Mouse (Mus musculus): ENCODE results near the gene Ms4a13. TPM values are rescaled to one million over a fixed set of nuclear protein-coding genes. Genes with fewer than 3 reads are reported as not detected.
A peak's percentile ranks its signal among the peaks of the same experiment; 100 is the strongest.

Gene Ms4a13
- total and polyA plus RNA-seq, 3 experiments = not detected

GRCm38 (mm10) chr19:11192552-11192951, 4.0 kb downstream of the Ms4a13 start:
- no peak for DNase-seq (ENCODE audit: low read depth, low spot score)
- H3K9me3 ChIP-seq (replicated peaks; ENCODE audit: insufficient read depth, low read length) = no peaks in the 10 kb centered on the region
- H3K79me2 ChIP-seq (ENCODE audit: control insufficient read depth, insufficient read depth, low read length, poor library complexity) = no peaks in the 10 kb centered on the region
- H3K9ac ChIP-seq (ENCODE audit: control insufficient read depth, low read depth, low read length, poor library complexity, severe bottlenecking) = no peak overlapping the region
- TF ChIP-seq NRF1 (IDR thresholded peaks at IDR 0.05; ENCODE audit: insufficient read depth, low read depth, low read length, poor library complexity, severe bottlenecking) (no peak), BHLHE40 (IDR thresholded peaks at IDR 0.05; ENCODE audit: borderline replicate concordance, low read depth, low read length) (no peak), KAT2A (conservative IDR thresholded peaks at IDR 0.05; ENCODE audit: low read depth, low read length) (no peak), MAFK (IDR thresholded peaks at IDR 0.05; ENCODE audit: borderline replicate concordance, low read depth, low read length) (no peak), MXI1 (IDR thresholded peaks at IDR 0.05; ENCODE audit: low read depth, low read length) (no peak)
- no peak overlapping the region for H3K4me3 ChIP-seq (ENCODE audit: control insufficient read depth in 1 of 2, insufficient read depth in 1 of 2, low read depth in 2 of 2, low read length in 2 of 2)
- no peaks in the 10 kb centered on the region for H3K36me3 ChIP-seq (ENCODE audit: control insufficient read depth in 1 of 2, insufficient read depth in 2 of 2, low read length in 2 of 2)
- no peaks in the 10 kb centered on the region; a peak in 1 of 4 replicates for H3K27me3 ChIP-seq (ENCODE audit: control insufficient read depth in 1 of 2, insufficient read depth in 2 of 2, low read length in 2 of 2)
- H3K27ac ChIP-seq (ENCODE audit: control insufficient read depth, low read depth, low read length) = no peak overlapping the region
- H3K4me1 ChIP-seq (ENCODE audit: control insufficient read depth in 1 of 2, insufficient read depth in 2 of 2, low read length in 2 of 2) = no peaks in the 10 kb centered on the region

DNA sequence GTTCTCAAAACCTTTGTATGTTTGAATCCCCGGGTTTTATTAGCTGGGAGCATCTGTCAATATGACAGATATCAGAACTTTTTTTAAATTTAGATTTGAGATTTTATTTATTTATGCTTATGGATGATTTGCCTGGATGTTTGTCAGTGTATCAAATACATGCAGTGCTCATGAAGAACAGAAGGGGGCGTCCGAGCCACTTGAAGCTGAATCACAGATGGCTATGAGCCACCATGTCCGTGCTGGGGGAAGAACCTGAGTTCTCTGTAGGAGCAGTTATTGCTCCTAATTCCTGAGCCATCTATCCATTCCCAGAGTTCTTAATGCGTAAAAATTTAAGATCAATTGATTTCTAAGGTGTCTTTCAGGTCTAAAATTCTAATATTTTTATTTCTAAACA, 12.4 kb downstream of the Ms4a13 start:
- DNase-seq (ENCODE audit: low read depth, low spot score) = peak; percentile 19
- Histone ChIP-seq H3K36me3 (ENCODE audit: control insufficient read depth in 1 of 2, insufficient read depth in 2 of 2, low read length in 2 of 2) (no peaks in the 10 kb centered on the region), H3K79me2 (ENCODE audit: control insufficient read depth, insufficient read depth, low read length, poor library complexity) (no peaks in the 10 kb centered on the region), H3K4me1 (ENCODE audit: control insufficient read depth in 1 of 2, insufficient read depth in 2 of 2, low read length in 2 of 2) (no peaks in the 10 kb centered on the region), H3K4me3 (ENCODE audit: control insufficient read depth in 1 of 2, insufficient read depth in 1 of 2, low read depth in 2 of 2, low read length in 2 of 2) (no peak overlapping the region), H3K27ac (ENCODE audit: control insufficient read depth, low read depth, low read length) (no peak overlapping the region), H3K9ac (ENCODE audit: control insufficient read depth, low read depth, low read length, poor library complexity, severe bottlenecking) (no peak overlapping the region), H3K9me3 (replicated peaks; ENCODE audit: insufficient read depth, low read length) (no peaks in the 10 kb centered on the region), H3K27me3 (ENCODE audit: control insufficient read depth in 1 of 2, insufficient read depth in 2 of 2, low read length in 2 of 2) (no peaks in the 10 kb centered on the region)
- TF ChIP-seq ZNF384 (IDR thresholded peaks at IDR 0.05; ENCODE audit: low read depth, low read length) (no peak), NELFE (IDR thresholded peaks at IDR 0.05; ENCODE audit: low read depth, low read length) (no peak), TBP (IDR thresholded peaks at IDR 0.05; ENCODE audit: low read depth, low read length) (no peak), KAT2A (conservative IDR thresholded peaks at IDR 0.05; ENCODE audit: low read depth, low read length) (no peak), ZKSCAN1 (IDR thresholded peaks at IDR 0.05; ENCODE audit: low read depth, low read length) (no peak), POLR2AphosphoS5 (IDR thresholded peaks at IDR 0.05; ENCODE audit: borderline replicate concordance, low read depth, low read length) (no peak), CHD1 (IDR thresholded peaks at IDR 0.05; ENCODE audit: low read depth, low read length) (no peak), MYC (IDR thresholded peaks at IDR 0.05; ENCODE audit: low read depth, low read length) (no peak), POLR2A (IDR thresholded peaks at IDR 0.05; ENCODE audit: control insufficient read depth in 1 of 2, insufficient read depth in 1 of 2, low read depth in 1 of 2, low read length in 2 of 2, poor library complexity in 1 of 2) (no peak), USF2 (IDR thresholded peaks at IDR 0.05; ENCODE audit: borderline replicate concordance in 1 of 2, insufficient read depth in 1 of 2, low read depth in 1 of 2, low read length in 2 of 2) (no peak), ELF1 (IDR thresholded peaks at IDR 0.05; ENCODE audit: low read depth, low read length) (no peak), HCFC1 (IDR thresholded peaks at IDR 0.05; ENCODE audit: low read depth, low read length) (no peak), TCF12 (IDR thresholded peaks at IDR 0.05; ENCODE audit: low read depth, low read length) (no peak), ZMIZ1 (IDR thresholded peaks at IDR 0.05; ENCODE audit: low read depth, low read length) (no peak), JUND (IDR thresholded peaks at IDR 0.05; ENCODE audit: low read depth, low read length) (no peak), BHLHE40 (IDR thresholded peaks at IDR 0.05; ENCODE audit: borderline replicate concordance, low read depth, low read length) (no peak), SMC3 (IDR thresholded peaks at IDR 0.05; ENCODE audit: low read depth, low read length) (0 out of 2 replicates have a peak, but pooled peaks have one; percentile 9), CTCF (IDR thresholded peaks at IDR 0.05 in 2 of 3, conservative IDR thresholded peaks at IDR 0.05 in 1 of 3; ENCODE audit: control insufficient read depth in 1 of 3, insufficient read depth in 1 of 3, low read depth in 2 of 3, low read length in 3 of 3, poor library complexity in 1 of 3, severe bottlenecking in 1 of 3) (peak; percentile 21 to 32 (median 26); a peak in 3 of 6 replicates), MYB (IDR thresholded peaks at IDR 0.05; ENCODE audit: low read depth, low read length) (no peak), GABPA (IDR thresholded peaks at IDR 0.05; ENCODE audit: low read depth, low read length) (no peak), MAX (IDR thresholded peaks at IDR 0.05; ENCODE audit: low read length) (no peak), POLR2AphosphoS2 (IDR thresholded peaks at IDR 0.05; ENCODE audit: low read length) (no peak), RAD21 (IDR thresholded peaks at IDR 0.05; ENCODE audit: low read depth, low read length) (peak; percentile 36)

Data from MEL (cell line).